Mouse (Mus musculus) layer of hippocampus, adult 9-11 months (tissue): ENCODE measurements around the gene Mapk13.
"Not testable (repeated sequence)": the region's sequence is repeated elsewhere in the genome, so short reads cannot be mapped to it uniquely, and the experiment has no call there.

ENCODE experiments used
- DNase-seq: peaks from one replicate; pipeline ENCODE4 v3.0.0; 2022

The Mapk13 gene

GRCm38 (mm10) chr17:28816326-28816725 is 47.2 kb downstream of the Mapk13 start:
- DNase-seq: not testable (repeated sequence)

GRCm38 (mm10) chr17:28816875-28817811 is 48.0 kb downstream of the Mapk13 start:
- no peak for DNase-seq

GRCm38 (mm10) chr17:28820189-28820588 is 51.1 kb downstream of the Mapk13 start:
- no peak for DNase-seq

DNA sequence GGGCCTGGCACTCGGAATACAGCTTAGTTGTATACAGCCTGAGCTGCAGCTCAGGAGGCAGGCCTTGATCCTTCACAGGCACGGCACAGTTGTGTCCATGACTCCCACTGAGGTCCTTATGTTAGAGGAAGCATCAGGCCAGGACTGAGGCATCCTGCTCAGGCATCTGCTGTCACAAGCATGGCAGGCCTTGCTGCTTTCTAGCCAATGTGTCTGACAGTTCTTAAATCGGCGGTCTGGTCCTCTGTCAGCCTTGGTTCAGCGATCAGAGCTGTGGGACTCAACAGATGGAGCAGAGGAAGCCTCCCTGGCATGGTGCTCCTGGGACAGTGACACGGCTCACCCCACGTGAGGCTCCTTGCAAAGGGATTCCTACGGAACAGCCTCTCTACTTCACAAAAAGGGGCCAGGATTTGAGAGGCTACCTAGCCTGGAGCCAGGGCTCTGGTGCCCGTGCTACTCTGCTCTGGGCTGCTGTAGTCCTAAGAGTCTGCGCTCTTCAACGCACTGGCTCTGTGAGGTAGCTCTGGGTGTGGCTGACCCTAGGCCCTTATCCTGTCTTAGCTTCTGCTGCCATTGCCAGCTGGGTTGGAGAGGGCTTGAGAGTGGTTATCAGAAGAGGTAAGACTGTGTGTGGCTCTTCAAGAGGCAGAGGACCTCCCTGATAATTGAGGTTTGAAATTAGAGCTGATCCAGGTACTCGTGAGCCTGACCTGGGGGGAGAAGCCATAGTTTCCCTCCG is 54.1 kb downstream of the Mapk13 start:
- peak; percentile 59 for DNase-seq

- no peak for DNase-seq
Measured at GRCm38 (mm10) chr17:28823749-28824148, 54.7 kb downstream of the Mapk13 start.

- DNase-seq: peak; percentile 47
Measured at GRCm38 (mm10) chr17:28824896-28825295, 55.8 kb downstream of the Mapk13 start.

DNA sequence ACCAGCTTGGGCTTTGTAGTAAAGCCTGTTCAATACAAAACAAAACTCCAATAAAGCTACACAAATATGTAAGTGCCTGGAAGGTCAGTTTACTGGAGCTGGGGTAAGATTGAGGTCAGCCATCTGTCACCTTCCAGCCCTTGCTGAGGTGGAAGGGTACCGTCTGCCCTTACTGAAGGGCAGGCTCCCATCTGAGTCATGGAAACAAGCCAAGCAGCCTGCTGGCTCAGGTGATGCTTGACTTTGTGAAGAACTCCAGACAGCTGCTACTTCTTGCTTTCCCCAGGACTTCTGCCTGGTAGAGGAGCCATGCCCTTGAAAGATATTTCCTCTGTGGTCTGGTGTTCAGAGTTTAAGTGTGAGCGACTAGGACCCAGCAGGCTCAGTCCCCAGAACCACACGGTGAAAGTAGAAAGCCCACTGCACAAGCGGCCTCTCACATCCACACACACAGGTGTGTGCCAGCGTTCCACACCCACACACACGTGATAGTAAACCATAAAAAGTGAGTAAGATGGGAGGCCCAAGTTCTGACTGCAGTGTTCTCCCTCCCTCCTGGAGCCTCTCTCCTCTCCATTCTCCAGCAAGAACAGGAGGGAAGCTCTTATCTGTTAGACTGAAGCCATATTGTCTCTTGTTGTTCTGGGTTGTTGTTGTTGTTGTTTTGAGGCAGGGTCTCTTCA is 56.4 kb downstream of the Mapk13 start:
- no peak for DNase-seq

DNA sequence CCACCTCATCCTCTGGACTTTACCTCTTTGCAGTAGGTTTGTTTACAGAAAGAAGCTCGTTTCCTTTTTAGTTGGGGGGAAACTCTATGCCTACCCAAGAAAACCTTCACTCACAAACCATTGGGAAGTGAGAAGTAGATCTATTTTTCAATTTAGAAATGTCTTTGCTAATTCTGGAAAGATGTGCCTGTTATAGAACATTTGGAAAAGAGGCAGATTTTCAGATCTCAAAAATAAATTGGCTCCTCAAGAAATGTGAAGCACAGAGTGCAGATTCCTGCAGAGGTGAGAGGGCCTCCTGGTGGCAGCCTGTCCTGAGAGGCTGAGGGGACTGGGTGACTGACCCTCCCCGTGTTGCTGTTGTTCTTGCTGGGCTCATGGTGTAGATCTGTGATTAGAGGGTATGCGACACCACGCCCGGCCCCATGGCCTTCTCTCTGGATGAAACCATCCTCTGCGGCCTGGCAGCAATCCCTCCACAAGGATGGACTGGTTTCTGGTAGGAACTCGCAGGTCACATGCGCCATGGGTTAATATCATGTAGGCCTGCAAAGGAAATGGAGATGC is 58.7 kb downstream of the Mapk13 start:
- DNase-seq: no peak

DNA sequence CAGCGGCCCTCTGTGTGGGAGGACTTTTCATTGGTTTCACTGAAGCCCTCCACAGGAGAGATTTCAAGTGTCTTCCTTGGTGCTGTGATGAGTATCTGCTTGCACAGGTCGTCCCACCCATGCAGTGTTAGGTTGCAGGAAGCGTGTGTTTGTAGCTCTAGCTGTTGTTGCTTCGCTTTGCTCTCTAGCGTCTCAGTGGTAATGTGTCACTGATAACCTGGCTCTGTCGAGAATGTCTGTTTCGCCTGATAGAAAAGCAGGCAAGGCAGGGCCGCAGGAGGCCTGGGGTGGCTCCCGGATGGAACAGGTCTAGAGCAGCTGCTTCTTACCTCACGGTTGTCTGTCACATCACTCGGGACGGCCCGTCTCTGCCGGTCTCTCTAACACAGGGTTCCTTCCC is 60.0 kb downstream of the Mapk13 start:
- no peak for DNase-seq
